Mouse (Mus musculus) bone marrow macrophage, adult 2 months (primary cell): Measurements from ENCODE around the gene 1600002K03Rik.

Experiments
- CTCF ChIP-seq: IDR thresholded peaks from 2 replicates; pipeline ENCODE4 v1.5.1; 2012; ENCODE audit warnings: low read depth, mild to moderate bottlenecking, low read length, moderate library complexity
- POLR2A ChIP-seq: IDR thresholded peaks from 2 replicates; pipeline ENCODE4 v1.6.1; 2012; ENCODE audit warnings: mild to moderate bottlenecking, low read depth, low read length, borderline replicate concordance

GRCm38 (mm10) chr10:80161522-80162242 is 11.1 kb upstream of the 1600002K03Rik start:
- TF ChIP-seq CTCF (no peak), POLR2A (no peak)
